Mouse (Mus musculus) retina, postnatal 7 days (tissue): ENCODE data around the gene Polr2m.

Experiments used
- DNase-seq: peaks from one replicate; pipeline ENCODE4 v3.0.0-alpha.2; 2012; ENCODE audit warnings: low read depth, low spot score

Polr2m gene

GRCm38 (mm10) chr9:71475536-71475935 lies 10.2 kb downstream of the Polr2m start:
- no peak for DNase-seq

GRCm38 (mm10) chr9:71467434-71467833 lies 18.3 kb downstream of the Polr2m start:
- DNase-seq = no peak

- no peak for DNase-seq
These were observed 19.6 kb downstream of the Polr2m start for GRCm38 (mm10) chr9:71466111-71466510.

- DNase-seq = no peak
These were observed 22.6 kb downstream of the Polr2m start for GRCm38 (mm10) chr9:71463072-71463667.

- no peak for DNase-seq
These were observed 29.0 kb downstream of the Polr2m start for GRCm38 (mm10) chr9:71456738-71457137.

GRCm38 (mm10) chr9:71453917-71454316 lies 31.8 kb downstream of the Polr2m start:
- DNase-seq = no peak

GRCm38 (mm10) chr9:71453352-71453751 lies 32.4 kb downstream of the Polr2m start:
- no peak for DNase-seq

- no peak for DNase-seq
These were observed 35.1 kb downstream of the Polr2m start for GRCm38 (mm10) chr9:71450626-71451025.

GRCm38 (mm10) chr9:71447573-71447972 lies 38.2 kb downstream of the Polr2m start:
- DNase-seq = no peak

GRCm38 (mm10) chr9:71445308-71445707 lies 40.4 kb downstream of the Polr2m start:
- no peak for DNase-seq

- no peak for DNase-seq
These were observed 47.6 kb downstream of the Polr2m start for GRCm38 (mm10) chr9:71438146-71438545.
